27 mouse cellular contexts compared by ENCODE assay signal in the genomic region with DNA sequence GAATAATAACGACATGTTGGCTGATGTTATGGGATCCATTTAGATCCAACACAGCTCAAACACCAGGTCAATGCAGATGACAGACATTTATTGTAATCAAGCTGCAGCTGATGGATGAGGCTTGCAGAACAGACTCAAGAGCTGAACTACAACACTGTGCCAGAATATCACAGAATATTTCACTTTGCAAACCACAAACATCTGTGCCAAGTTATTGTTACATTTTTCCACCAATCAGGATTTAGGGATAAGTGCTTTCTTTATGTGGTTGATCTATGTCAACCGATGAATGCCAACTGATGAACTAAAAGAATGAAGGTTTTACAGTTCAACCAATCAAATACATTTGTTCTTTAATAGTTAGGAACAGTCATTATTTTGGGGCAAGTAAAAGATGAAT.
"Had no signal": no experiment of that assay in that cellular context is flagged by ENCODE, and none has a peak within 500 bp of the region (broad histone marks: within the 10 kb centered on the region; RNA-seq: fewer than 3 reads in every experiment).

No protein-coding gene starts in this region.

- H3K9me3 ChIP-seq: heart, embryonic 13.5 days; heart, embryonic 15.5 days; hindbrain, embryonic 13.5 days; hindbrain, embryonic 15.5 days; kidney, embryonic 15.5 days; limb, embryonic 13.5 days; limb, embryonic 15.5 days; liver, embryonic 12.5 days had no signal

- H3K4me3 ChIP-seq: heart, adult 2 months; heart, embryonic 13.5 days; heart, embryonic 15.5 days; hindbrain, embryonic 13.5 days; hindbrain, embryonic 15.5 days; kidney, embryonic 15.5 days; limb, embryonic 13.5 days; limb, embryonic 15.5 days; liver, embryonic 12.5 days had no signal

- H3K4me2 ChIP-seq: heart, embryonic 11.5 days; heart, embryonic 13.5 days; heart, embryonic 15.5 days; hindbrain, embryonic 13.5 days; hindbrain, embryonic 15.5 days; kidney, embryonic 15.5 days; limb, embryonic 13.5 days; limb, embryonic 15.5 days; liver, embryonic 12.5 days had no signal

- DNase-seq: gastrocnemius, postnatal 14 days; gastrocnemius, postnatal 36 days; heart, adult 11 months; heart, adult 2 months; heart, postnatal 14 days; heart, postnatal 36 days; kidney, adult 11 months; kidney, adult 2 months; kidney, adult 9 months; kidney, postnatal 14 days; kidney, postnatal 36 days; layer of hippocampus, adult 9-11 months; layer of hippocampus, postnatal 36 days; left cerebral cortex, postnatal 4 days had no signal

- H3K4me1 ChIP-seq: heart, embryonic 15.5 days; hindbrain, embryonic 13.5 days; hindbrain, embryonic 15.5 days; kidney, embryonic 15.5 days; limb, embryonic 15.5 days; liver, embryonic 12.5 days had no signal

- ATAC-seq: hindbrain, postnatal 0 days; intestine, embryonic 16.5 days; liver, embryonic 12.5 days had no signal

- H3K9ac ChIP-seq: heart, embryonic 13.5 days; heart, embryonic 15.5 days; hindbrain, embryonic 13.5 days; hindbrain, embryonic 15.5 days; kidney, embryonic 15.5 days; limb, embryonic 13.5 days; limb, embryonic 15.5 days; liver, embryonic 12.5 days; liver, embryonic 14.5 days had no signal

- H3K36me3 ChIP-seq: heart, embryonic 13.5 days; heart, embryonic 15.5 days; hindbrain, embryonic 13.5 days; hindbrain, embryonic 15.5 days; kidney, embryonic 15.5 days; limb, embryonic 13.5 days; limb, embryonic 15.5 days; liver, embryonic 12.5 days had no signal

- H3K27ac ChIP-seq: heart, adult 2 months; heart, embryonic 13.5 days; heart, embryonic 15.5 days; hindbrain, embryonic 13.5 days; hindbrain, embryonic 15.5 days; hindbrain, postnatal 0 days; kidney, embryonic 15.5 days; kidney, postnatal 0 days; limb, embryonic 13.5 days; limb, embryonic 15.5 days; liver, embryonic 12.5 days; liver, embryonic 14.5 days had no signal

- H3K27me3 ChIP-seq: heart, embryonic 13.5 days; heart, embryonic 15.5 days; hindbrain, embryonic 13.5 days; hindbrain, embryonic 15.5 days; kidney, embryonic 15.5 days; liver, embryonic 12.5 days had no signal
